Mouse (Mus musculus) cerebellum, adult 9-10 months (tissue): ENCODE data around the gene Slc35f3.
A peak's percentile ranks its signal among the peaks of the same experiment; 100 is the strongest.

ENCODE experiments used
- DNase-seq: peaks from one replicate; pipeline ENCODE4 v3.0.0; 2022

Slc35f3 gene

GRCm38 (mm10) chr8:126298296-126299093, at the start of gene Slc35f3:
TSS of gene Slc35f3 (plus strand) at chr8:126298558.
- DNase-seq = peak; percentile 71

- peak; percentile 80 for DNase-seq
Observed at GRCm38 (mm10) chr8:126250486-126250885, 47.9 kb upstream of the Slc35f3 start.

- no peak for DNase-seq
Observed at GRCm38 (mm10) chr8:126256585-126257391, 41.6 kb upstream of the Slc35f3 start.

- DNase-seq = no peak
Observed at GRCm38 (mm10) chr8:126257392-126257681, 41.0 kb upstream of the Slc35f3 start.

GRCm38 (mm10) chr8:126258175-126258781, 40.1 kb upstream of the Slc35f3 start:
- DNase-seq = peak; percentile 69

- DNase-seq = no peak
Observed at GRCm38 (mm10) chr8:126265186-126265585, 33.2 kb upstream of the Slc35f3 start.

GRCm38 (mm10) chr8:126267118-126267517, 31.2 kb upstream of the Slc35f3 start:
- DNase-seq = peak; percentile 60

- no peak for DNase-seq
Observed at GRCm38 (mm10) chr8:126269733-126270132, 28.6 kb upstream of the Slc35f3 start.

GRCm38 (mm10) chr8:126272445-126272844, 25.9 kb upstream of the Slc35f3 start:
- DNase-seq = no peak

- DNase-seq = peak; percentile 77
Observed at GRCm38 (mm10) chr8:126273066-126273465, 25.3 kb upstream of the Slc35f3 start.

- DNase-seq = peak; percentile 52
Observed at GRCm38 (mm10) chr8:126274866-126275360, 23.4 kb upstream of the Slc35f3 start.

GRCm38 (mm10) chr8:126275886-126276285, 22.5 kb upstream of the Slc35f3 start:
- DNase-seq = no peak

- no peak for DNase-seq
Observed at GRCm38 (mm10) chr8:126291951-126292350, 6.4 kb upstream of the Slc35f3 start.

GRCm38 (mm10) chr8:126297284-126297845, 993 bp upstream of the Slc35f3 start:
- DNase-seq = peak; percentile 82

GRCm38 (mm10) chr8:126299333-126299732, 975 bp downstream of the Slc35f3 start:
- no peak for DNase-seq

- peak; percentile 60 for DNase-seq
Observed at GRCm38 (mm10) chr8:126300350-126300749, 2.0 kb downstream of the Slc35f3 start.

- no peak for DNase-seq
Observed at GRCm38 (mm10) chr8:126301580-126301979, 3.2 kb downstream of the Slc35f3 start.

GRCm38 (mm10) chr8:126307164-126307563, 8.8 kb downstream of the Slc35f3 start:
- DNase-seq = no peak

GRCm38 (mm10) chr8:126309015-126309414, 10.7 kb downstream of the Slc35f3 start:
- DNase-seq = peak; percentile 55

- DNase-seq = peak; percentile 41
Observed at GRCm38 (mm10) chr8:126324931-126325330, 26.6 kb downstream of the Slc35f3 start.

GRCm38 (mm10) chr8:126326136-126326535, 27.8 kb downstream of the Slc35f3 start:
- peak; percentile 85 for DNase-seq

GRCm38 (mm10) chr8:126326731-126327130, 28.4 kb downstream of the Slc35f3 start:
- peak; percentile 91 for DNase-seq

GRCm38 (mm10) chr8:126327786-126328185, 29.4 kb downstream of the Slc35f3 start:
- peak; percentile 61 for DNase-seq
